Mouse (Mus musculus) thymus, postnatal 0 days (tissue): ENCODE data around the gene Iqcf1. TPM values are rescaled to one million over a fixed set of nuclear protein-coding genes. Genes with fewer than 3 reads are reported as not detected.
A peak's percentile ranks its signal among the peaks of the same experiment; 100 is the strongest.
"Not testable (repeated sequence)": the region's sequence is repeated elsewhere in the genome, so short reads cannot be mapped to it uniquely, and the experiment has no call there.

Experiments
- DNase-seq: peaks from one replicate; pipeline ENCODE4 v3.0.0-alpha.2; 2015; ENCODE audit warnings: low spot score
- polyA plus RNA-seq: library from polyadenylated mRNA; unstranded; fragments of >200 nt; fragmentation: Nextera tagmentation; extraction: Ambion mirVana; gene quantifications from 2 replicates; pipeline ENCODE4 v1.2.1, GENCODE M21; 2015

The Iqcf1 gene
- polyA plus RNA-seq, 1 experiment from 2014 or later = not detected

DNA sequence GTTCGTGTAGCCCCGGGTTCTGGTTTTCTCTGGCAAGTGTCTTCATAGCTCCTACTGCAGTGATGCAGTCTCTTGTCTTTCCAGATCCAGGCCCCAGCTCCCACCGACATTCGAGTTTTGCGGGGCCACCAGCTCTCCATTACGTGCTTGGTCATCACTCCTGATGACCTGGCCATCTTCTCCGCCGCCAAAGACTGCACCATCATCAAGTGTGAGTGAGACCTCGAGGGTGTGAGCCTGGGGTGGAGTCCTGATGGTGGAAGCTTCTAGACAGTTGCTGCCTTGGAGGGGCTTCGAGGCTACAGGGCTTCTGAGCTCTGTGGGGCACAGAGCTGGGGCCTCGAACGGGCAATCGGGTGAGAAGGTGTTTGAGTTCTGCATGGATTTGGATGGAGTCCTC lies 18.1 kb upstream of the Iqcf1 start:
- DNase-seq = no peak

- no peak for DNase-seq
These were observed 17.1 kb upstream of the Iqcf1 start for GRCm38 (mm10) chr9:106482578-106483115.

DNA sequence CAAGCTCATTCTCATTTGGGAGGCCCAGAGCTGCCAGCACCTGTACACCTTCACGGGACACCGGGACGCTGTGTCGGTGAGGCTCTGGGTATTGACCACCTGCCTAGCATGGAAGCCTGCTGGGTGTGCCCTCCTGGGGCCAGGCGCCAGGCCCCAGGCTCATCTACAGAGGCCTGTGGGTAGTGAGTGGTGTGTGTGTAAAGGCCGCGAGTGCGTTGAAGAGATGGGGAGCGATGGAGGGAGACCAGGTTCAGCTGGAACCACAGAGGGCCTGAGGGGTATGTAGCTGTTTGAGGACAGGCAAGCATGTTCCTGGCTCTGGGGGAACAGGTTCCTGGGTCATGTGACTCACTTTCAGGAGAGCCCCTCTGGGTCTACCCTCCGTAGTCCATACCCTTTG lies 16.6 kb upstream of the Iqcf1 start:
- DNase-seq = no peak

DNA sequence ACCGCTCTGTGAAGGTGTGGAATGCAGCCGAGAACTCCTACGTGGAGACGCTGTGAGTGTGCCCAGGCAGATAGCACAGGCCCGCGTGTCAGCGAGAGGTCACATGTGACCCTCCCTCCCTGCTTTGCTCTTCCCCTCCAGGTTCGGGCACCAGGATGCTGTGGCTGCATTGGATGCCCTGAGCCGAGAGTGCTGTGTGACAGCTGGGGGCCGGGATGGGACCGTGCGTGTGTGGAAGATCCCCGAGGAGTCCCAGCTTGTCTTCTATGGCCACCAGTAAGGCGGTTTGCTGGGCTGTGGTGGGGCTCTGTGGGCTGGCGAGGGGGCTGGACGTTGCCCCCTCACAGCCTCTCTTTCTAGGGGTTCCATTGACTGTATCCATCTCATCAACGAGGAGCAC lies 16.2 kb upstream of the Iqcf1 start:
- DNase-seq = no peak

- DNase-seq = no peak
These were observed 14.7 kb upstream of the Iqcf1 start for GRCm38 (mm10) chr9:106485076-106485475.

DNA sequence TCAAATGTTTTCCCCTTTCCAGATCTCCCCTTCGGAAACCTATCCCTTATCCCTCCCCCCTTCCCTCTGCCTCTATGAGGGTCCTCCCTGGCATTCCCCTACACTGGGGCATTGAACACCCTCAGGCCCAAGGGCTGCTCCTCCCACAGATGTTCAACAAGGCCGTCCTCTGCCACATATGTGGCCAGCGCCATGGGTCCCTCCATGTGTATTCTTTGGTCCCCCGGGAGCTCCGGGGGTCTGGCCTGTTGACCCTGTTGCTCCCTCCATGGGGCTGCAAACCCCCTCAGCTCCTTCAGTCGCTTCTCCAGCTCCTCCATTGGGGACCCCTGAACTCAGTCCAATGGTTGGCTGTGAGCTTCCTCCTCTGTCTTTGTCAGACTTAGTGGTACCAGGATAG lies 12.2 kb upstream of the Iqcf1 start:
- DNase-seq = not testable (repeated sequence)

DNA sequence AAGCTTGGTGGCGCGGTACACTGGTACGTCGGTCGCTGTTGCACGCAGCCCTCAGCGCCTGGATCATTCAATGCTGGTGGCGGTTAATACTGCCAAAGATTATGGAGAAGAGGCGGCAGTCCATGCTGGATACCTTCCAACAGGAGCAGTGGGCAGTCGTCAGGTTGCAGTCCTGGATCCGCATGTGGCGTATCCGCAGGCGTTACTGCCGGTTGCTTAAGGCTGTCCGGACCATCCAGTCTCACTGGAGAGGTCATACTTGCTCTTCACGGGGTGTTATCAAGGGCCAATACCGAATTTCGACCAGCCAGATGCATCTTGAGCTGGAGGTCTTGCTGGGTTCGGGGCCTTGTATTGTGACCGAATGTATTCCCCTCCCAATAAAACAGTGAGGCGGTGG lies 2.1 kb downstream of the Iqcf1 start:
- DNase-seq = no peak

DNA sequence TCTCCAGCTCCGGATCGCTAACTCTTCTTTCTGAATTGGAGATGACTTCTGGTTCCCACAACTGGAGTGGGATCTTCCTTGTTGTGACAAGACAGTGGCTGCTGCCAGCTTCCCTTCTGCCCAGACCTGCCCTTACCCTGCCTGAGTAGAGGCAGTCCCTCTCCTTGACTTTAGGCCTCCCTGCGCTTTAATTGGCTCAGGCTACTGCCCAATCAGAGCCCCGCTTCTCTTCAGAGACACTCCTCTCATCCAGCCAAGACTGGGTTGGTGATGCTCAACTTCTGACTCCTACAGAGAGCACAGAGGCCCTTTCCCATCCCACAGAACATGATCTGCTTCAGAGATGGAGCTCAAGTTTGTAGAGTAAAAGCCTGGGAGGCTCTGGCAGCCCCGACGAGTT lies 4.5 kb downstream of the Iqcf1 start:
- no peak for DNase-seq

DNA sequence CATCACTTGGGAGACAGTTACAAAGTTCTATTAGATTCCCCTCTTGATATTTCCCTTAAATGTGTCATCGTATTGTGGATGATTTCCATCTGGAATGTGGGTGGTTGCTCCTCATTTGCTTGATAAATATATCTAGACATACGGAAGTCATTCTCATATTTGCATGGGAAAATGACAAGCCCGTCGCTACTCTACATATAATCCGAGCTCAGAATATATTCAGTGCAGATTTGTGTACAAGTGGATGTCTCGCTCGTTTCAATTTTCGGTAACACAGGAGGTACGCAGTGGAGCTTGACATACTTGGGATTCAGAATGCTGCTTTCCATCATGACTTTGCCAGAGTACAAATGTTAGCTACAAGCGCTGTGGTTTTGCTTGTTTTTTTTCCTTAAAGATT lies 9.6 kb downstream of the Iqcf1 start:
- no peak for DNase-seq

GRCm38 (mm10) chr9:106512729-106513450 lies 13.1 kb downstream of the Iqcf1 start:
- DNase-seq = no peak

DNA sequence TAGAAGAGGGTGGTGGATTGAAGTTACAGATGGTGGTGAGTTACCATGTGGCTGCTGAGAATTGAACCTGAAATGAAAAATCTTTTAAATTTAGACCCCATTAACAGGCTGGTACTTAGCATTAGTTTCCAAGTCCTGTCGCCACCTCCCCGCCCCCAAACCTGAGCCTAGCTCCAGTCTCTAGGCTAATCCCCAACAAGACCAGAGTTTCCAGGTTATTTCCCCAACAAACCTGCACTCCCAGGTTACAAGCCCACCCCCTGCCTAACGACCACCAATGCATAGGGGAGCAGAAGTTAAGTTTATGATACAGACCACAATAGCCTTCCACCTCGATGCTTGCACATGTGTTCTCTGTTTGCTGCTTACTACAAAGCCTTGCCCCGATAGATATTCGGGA lies 13.8 kb downstream of the Iqcf1 start:
- DNase-seq = no peak

GRCm38 (mm10) chr9:106514273-106514672 lies 14.5 kb downstream of the Iqcf1 start, which contains the start of gene Iqcf5:
Iqcf5 (plus strand) TSS chr9:106514573.
- no peak for DNase-seq

DNA sequence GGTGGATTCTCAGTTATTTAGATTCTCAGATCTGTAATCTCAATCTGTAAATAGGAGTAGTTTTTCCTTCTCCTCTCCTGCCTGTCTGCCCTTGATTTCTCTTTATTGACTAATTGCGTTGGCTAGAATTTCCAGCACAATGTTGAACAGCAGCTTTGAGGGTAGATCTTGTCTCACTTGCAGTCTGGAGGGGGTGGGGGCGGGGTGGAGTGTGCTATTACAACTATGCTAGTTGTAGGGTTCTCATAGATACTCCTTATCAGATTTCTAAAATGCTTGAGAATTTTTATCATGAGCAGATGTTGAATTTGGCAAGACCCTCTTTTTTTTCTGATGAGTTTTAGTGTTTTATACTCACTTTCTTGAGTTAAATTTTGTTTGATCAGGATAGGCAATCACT lies 19.7 kb downstream of the Iqcf1 start:
- DNase-seq = no peak

DNA sequence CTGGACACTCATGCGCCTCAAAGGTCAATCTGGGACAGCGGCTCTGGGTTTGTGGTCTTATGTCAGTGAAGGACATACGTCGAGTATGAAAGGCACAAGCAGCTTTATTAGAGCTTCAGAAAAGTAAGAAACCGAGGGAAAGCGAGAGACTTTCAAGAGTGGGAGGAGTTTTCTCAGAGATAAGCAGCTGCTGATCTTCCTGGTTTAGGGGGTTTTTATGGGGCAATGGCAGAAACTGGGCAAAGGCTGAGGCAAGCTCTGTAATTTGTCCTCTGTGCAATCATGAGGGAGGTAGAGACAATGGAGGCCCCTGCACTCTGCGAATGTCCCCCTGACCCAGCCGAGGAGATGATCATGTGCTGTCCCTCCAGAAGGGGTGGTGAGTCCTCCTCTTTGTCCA lies 20.1 kb downstream of the Iqcf1 start:
- no peak for DNase-seq

GRCm38 (mm10) chr9:106531833-106532232 lies 32.1 kb downstream of the Iqcf1 start:
- DNase-seq = peak; percentile 60

GRCm38 (mm10) chr9:106534296-106534695 lies 34.5 kb downstream of the Iqcf1 start:
- DNase-seq = no peak

DNA sequence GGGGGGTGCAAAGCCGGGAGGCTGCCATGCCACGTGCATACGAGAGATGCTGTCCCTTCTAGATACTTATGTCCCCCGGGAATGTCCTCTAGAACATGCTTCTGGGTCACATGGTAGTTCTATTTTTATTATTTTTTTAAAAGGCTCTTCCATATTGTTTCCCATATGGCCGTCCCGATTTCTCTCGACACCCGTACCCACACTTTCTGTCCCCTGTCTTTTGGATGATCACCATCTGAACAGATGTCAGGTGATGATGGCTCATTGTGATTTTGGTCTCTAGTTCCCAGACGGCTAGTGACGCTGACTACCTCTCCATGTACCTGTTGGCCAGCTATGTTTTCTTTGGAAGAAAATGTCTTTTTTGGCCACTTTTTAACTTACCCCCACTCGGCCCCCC lies 35.2 kb downstream of the Iqcf1 start:
- no peak for DNase-seq

Other genes starting within 250 kb of the Iqcf1 start
- 35.6 and 37.2 TPM in 2 replicates for gene Poc1a, start 218.9 kb upstream of the Iqcf1 start, polyA plus RNA-seq
- 9.1 and 11.3 TPM in 2 replicates for gene Dusp7, start 131.3 kb upstream of the Iqcf1 start, polyA plus RNA-seq
- 1,071 and 1,139 TPM in 2 replicates for gene Rpl29, start 70.5 kb upstream of the Iqcf1 start, polyA plus RNA-seq
- gene Acy1, start 61.6 kb upstream of the Iqcf1 start, polyA plus RNA-seq = 17.4 and 18.3 TPM in 2 replicates
- gene Abhd14b, start 52.5 kb upstream of the Iqcf1 start, polyA plus RNA-seq = 9.4 and 13.0 TPM in 2 replicates
- gene Abhd14a, start 52.3 kb upstream of the Iqcf1 start, polyA plus RNA-seq = 15.7 and 19.6 TPM in 2 replicates
- 12.6 and 16.3 TPM in 2 replicates for gene Pcbp4, start 46.7 kb upstream of the Iqcf1 start, polyA plus RNA-seq
- 0.17 and 0.20 TPM in 2 replicates for gene Gpr62, start 34.0 kb upstream of the Iqcf1 start, polyA plus RNA-seq
- gene Rrp9, start 24.0 kb upstream of the Iqcf1 start, polyA plus RNA-seq = 56.8 and 62.7 TPM in 2 replicates
- gene Parp3, start 23.0 kb upstream of the Iqcf1 start, polyA plus RNA-seq = 18.0 and 22.3 TPM in 2 replicates
- 0.26 and 0.27 TPM in 2 replicates for gene Iqcf5, start 14.6 kb downstream of the Iqcf1 start, polyA plus RNA-seq
- not detected in 2 replicates for gene Iqcf3, start 61.7 kb downstream of the Iqcf1 start, polyA plus RNA-seq
- not detected in 2 replicates for gene Iqcf4, start 71.0 kb downstream of the Iqcf1 start, polyA plus RNA-seq
- not detected in 2 replicates for gene Iqcf6, start 126.6 kb downstream of the Iqcf1 start, polyA plus RNA-seq
- gene Grm2, start 156.1 kb downstream of the Iqcf1 start, polyA plus RNA-seq = 0.10 and 0.12 TPM in 2 replicates
- 47.0 and 60.1 TPM in 2 replicates for gene Tex264, start 186.0 kb downstream of the Iqcf1 start, polyA plus RNA-seq